Mouse (Mus musculus): ENCODE measurements around the gene Klk8.

Gene Klk8

DNA sequence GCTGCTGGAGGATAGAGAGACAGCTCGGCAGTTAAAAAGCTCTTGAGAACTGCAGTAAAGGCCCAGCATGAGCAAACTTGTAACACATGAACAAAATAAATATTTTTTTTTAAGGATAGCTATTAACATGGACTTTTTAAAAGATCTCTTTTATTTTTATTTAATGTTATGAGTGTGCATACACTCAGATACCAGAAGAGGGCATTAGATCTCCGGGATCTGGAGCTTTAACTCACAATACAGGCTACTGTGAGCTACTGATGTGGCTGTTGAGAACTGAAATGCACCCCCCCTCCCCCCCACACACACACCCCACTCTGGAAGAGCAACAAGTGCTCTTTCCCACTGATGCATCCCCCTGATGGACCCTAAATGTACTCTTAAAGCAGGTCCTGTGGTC lies 8.1 kb upstream of the Klk8 start:
- DNase-seq (ENCODE audit: extremely low spot score, low read depth, low spot score), result no peak

DNA sequence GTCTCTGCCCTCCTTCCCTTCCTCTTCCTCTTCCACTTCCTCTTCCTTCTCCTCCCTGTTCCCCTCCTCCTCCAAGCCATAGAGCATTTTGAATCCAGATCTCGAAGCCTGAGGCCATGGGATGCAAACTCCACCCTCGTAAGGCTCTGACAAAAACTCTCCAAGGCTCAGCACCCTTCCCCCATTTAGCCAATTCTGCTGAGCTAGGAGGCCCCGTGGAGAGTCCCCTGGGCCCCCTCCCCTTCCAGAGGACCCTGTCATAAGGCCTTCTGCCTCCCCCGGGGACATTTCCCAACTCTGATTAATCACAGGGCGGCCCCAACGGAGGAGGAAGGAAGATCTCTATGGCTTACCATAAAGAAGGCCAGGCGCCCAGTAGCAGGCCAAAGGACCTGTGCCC lies 5.8 kb upstream of the Klk8 start, which contains the start of gene Klk9:
Gene Klk9, plus strand, starts transcription at position 301 of the 400 bp plus-strand sequence.
- no peak for DNase-seq (ENCODE audit: extremely low spot score, low read depth, low spot score)

DNA sequence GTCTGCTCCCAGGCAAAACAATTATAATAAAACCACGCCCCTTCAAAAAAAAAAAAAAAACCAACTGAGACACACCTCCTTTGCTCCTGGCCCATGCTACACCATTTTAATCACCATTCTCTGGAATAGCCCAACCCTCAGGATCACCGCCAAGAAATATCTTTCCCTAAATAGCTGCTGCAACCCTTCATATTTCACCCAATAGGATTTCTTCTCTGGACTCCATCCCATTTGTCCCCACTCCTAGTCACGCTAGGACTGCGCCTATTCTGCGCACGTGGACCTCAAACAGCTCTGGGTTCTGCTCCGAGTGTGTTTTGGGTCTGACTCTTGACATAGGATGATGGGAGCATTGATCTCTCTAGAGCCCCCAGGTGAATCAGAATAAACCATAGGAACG lies 1.0 kb upstream of the Klk8 start:
- no peak for DNase-seq (ENCODE audit: extremely low spot score, low read depth, low spot score)

DNA sequence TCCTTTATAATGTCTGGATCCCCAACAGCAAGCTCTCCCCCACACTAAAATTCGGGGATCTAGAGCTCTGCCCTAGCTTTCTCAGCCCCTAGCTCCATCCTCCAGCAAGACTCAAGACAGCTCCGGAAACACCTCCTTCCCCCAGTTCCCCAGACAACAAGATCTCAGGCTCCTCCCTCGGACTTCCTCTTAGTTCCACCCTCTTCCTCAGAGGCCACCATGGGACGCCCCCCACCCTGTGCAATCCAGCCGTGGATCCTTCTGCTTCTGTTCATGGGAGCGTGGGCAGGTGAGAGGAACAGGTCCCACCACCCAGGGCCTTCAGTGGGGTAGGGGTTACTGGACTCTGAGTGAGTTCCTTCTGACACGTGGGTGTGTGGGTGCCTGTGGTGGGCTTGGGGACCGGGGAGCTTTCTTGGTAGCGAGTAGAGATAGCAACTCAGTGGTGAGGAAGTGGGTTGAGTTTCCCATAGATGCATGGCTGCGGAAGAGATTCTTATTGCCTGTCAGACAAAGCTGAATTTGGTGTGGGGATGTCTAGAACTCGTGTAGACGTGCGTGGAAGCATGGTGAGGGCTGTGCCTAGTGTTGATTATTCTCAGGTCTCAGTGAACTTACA lies 576 bp downstream of the Klk8 start:
- DNase-seq (ENCODE audit: extremely low spot score, low read depth, low spot score), result no peak

DNA sequence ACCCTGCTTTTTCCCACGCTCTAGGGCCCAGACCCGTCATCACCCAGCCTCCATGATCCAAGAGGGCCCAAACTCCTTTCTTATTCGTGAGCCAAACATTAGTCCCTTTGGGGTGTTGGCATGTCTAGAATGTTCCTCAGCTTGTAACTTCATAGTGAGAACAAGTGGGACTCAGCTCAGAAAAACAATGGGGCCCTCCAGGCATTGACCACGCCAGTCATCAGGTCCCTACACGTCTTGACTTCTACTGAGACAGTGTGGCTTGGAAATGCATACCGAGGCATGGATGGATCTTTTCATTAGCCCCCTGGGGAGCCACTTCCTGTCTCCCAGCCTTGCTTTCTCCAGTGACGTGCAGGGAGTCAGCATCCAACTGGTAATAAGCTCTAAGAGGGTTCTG lies 2.5 kb downstream of the Klk8 start:
- no peak for DNase-seq (ENCODE audit: extremely low spot score, low read depth, low spot score)

DNA sequence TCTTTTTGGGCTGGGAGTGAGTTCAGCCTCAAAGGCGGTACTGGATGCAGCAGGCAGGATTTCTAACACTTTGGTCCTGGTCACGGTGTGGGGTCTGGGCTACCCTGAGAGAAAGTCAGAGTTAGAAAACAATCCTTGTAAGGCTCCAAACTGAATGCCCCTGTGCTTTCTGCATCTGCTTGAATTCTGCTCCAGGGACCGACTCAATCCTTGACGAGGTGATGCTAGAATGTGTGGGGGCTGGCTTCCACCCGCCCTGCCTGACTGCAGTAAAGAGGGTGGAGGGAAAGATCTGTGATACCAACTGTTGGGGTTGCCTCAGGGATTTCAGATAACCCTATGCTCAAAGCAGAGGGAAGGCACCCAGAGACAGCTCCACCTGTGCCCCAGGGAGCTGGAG lies 13.6 kb downstream of the Klk8 start, which contains the start of gene Klk7:
Gene Klk7, plus strand, starts transcription at position 301 of the 400 bp plus-strand sequence.
- DNase-seq (ENCODE audit: extremely low spot score, low read depth, low spot score), result no peak

DNA sequence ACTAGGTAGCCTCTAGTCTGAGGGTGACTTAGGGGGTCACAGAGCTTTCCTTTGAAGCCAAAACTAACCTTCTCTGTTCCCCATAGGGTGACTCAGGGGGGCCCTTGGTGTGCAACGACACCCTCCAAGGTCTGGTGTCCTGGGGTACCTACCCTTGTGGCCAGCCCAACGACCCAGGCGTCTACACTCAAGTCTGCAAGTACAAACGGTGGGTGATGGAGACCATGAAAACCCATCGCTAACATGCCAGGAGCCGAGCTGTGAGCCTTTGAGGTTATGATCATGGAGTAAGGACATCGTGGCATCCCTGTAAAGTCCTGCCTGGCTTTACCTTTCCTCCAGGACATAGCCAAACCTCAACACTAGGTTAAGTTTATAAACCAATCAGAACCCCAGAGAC lies 17.8 kb downstream of the Klk8 start:
- DNase-seq (ENCODE audit: extremely low spot score, low read depth, low spot score), result no peak

DNA sequence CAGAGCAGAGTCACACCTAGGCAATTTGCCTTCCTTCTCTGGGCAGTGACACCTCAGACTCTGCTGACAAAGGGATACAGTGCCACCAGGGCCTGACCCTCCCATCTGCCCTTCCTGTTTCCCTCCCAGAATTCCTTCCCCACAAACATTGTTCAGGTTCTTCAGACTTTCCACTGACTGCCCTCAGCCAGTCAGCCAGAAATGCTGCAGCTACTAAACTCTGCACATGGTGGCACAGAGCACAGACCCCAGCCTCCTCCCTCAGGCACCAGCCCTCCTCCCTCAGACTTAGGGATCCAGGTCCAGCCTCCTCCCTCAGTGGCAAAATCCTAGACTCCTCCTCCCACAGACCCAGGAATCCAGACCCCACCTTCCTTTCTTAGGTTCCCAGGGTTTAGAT lies 19.4 kb downstream of the Klk8 start:
- no peak for DNase-seq (ENCODE audit: extremely low spot score, low read depth, low spot score)

DNA sequence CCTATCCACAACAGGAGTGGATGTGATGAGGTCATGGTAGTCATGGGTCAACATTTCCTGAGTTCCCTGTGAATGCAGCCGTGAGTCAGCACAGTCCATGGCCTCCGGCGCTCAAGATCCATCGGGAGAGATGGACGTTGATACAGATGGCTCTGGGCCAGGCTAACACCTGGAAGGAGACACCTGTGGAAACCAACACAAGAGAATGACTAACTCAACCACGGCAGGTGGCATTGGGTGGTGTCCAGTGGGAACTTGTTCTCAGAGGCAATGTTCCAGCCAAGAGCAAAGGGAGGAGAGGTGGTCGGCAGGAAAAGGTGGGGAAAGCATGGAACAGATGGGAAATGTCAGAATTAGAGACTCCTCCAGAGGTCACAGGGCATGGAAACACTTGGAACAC lies 24.2 kb downstream of the Klk8 start:
- DNase-seq (ENCODE audit: extremely low spot score, low read depth, low spot score), result no peak

DNA sequence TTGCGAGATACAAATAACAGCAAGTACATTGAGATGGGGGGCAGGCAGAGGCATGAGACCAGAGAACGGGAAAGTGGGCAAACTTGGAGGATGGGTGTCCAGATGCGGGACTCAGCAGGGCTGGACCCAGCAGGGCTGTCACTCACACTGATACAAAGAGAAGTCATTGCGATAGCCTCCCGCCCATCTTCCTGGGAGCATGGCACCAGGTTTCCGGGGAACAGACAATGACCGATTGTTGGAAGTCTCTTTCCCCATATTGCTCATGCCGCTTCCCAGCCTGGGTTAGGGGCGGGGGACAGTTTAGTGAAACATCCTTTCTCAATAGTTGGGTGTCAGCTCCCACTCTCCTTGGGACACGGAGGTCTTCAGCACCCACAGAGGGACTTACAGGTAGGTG lies 26.8 kb downstream of the Klk8 start, which contains the start of gene Klk6:
Gene Klk6, plus strand, starts transcription at position 301 of the 400 bp plus-strand sequence.
- DNase-seq (ENCODE audit: extremely low spot score, low read depth, low spot score), result no peak

DNA sequence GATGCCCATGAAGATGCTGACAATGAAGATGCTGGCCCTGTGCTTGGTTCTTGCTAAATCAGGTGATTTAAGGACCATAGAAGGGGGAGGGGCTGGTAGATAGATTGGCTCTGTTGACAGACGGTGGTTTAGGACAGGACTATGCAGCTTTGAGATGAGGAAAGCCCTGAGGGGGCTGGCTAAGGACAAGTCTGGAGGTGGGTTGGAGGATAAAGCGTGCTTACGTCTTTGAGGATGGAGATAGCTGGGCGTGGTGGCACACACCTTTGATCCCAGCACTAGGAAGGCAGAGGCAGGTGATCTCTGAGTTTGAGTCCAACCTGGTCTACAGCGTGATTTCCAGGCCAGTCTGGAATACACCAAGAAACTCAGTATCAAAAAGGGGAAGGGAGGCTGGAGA lies 28.7 kb downstream of the Klk8 start:
- no peak for DNase-seq (ENCODE audit: extremely low spot score, low read depth, low spot score)

DNA sequence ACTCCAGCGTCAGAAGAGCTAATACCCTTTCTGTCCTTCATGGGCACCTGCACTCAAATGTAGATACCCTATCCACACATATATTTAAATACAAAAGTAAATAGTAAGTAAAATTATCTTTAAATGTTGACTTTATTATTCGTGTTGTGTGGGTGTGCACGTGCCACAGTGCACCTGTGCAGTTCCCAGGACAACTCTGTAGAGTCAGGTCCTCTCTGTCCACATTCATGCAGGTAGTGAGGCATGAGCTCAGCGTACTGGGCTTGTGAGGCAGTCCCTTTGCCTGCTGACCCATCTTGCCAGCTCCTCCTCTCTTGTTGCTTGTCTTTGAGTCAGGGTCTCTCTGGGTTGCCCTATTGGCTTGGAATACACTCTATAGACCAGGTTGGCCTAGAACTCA lies 30.3 kb downstream of the Klk8 start:
- no peak for DNase-seq (ENCODE audit: extremely low spot score, low read depth, low spot score)

DNA sequence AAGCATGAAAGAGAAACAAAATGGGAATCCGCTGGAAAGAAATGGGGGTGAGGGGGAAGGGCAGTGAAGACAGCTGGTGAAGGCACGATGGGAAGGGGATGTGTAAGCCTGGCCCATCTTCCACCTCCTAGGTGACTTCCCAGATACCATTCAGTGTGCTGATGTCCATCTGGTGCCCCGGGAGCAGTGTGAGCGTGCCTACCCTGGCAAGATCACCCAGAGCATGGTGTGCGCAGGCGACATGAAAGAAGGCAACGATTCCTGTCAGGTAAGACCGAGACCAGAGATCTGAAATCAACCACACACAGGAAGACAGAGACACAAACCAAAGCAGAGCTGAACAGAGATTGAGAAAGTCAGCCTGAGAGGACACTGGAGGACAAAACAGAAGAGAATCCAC lies 31.6 kb downstream of the Klk8 start:
- no peak for DNase-seq (ENCODE audit: extremely low spot score, low read depth, low spot score)

DNA sequence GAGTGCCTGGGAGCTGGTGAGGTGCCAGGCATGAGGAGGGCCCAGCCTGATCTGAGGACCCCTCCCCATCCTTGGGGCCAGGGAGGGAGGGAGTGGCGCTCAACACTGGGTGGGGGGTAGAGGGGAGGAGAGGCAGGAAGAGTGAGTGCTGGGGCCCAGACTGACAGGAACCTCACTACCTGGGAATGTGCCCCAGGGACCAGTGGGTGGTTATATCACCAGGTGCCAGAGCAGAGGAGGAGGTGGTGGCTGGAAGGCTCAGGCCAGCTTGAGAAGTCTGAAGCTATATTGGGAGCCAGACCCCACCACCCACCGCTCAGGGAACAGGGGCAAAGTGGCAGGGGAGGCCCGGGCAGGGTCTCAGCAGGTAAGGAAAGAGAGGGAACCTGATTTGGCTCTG lies 44.3 kb downstream of the Klk8 start, which contains the start of gene Klk5:
Gene Klk5, plus strand, starts transcription at position 271 of the 400 bp plus-strand sequence.
- no peak for DNase-seq (ENCODE audit: extremely low spot score, low read depth, low spot score)

DNA sequence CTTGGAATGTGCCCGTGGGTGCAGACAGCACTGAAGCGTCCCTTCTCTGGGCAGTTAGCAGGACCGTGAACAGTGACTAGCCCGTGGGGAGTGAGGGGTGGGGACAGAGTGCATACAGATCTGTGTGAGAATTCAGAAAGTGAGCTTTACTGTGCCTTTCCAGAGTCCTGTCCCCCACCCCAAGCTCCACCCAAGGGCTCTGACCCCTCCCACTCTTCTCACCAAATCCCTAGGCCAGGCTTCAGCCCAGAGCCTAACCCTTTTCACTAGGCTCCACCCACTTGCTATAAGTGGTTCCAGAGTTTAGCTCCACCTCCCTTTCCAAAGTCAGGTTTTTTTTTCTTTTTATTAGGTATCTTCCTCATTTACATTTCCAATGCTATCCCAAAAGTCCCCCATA lies 46.4 kb downstream of the Klk8 start:
- no peak for DNase-seq (ENCODE audit: extremely low spot score, low read depth, low spot score)

DNA sequence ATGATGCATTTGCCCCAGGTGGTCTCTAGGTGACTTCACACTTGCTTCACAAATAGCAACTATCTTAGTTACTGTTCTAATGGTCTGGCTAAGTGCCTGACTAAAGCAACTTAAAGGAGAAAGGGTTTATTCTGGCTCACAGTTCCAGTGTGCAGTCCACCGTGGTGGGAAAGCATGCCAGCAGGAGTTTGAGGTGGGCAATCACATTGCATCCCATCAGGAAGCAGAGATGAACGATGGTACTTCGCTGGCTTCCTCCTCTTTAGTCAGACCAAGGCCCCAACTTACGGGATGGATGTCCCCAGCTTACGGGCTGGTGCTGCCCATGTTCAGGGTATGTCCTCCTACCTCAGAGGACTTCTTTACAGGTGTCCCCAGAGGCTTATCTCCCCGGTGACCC lies 54.2 kb downstream of the Klk8 start:
- no peak for DNase-seq (ENCODE audit: extremely low spot score, low read depth, low spot score)

All from hindlimb bud, embryonic 11.5 days (tissue).